In genomic region chr6:54657861-54658260, GRCm38 (mm10) we compare ENCODE assay signal across 21 mouse cellular contexts. TPM values are rescaled to one million over a fixed set of nuclear protein-coding genes. Genes with fewer than 3 reads are reported as not detected.
DNase-seq lines count a peak whose midpoint lies in the region; ATAC-seq and TF ChIP-seq lines count a peak whose summit lies in the region.
"Had no signal": no experiment of that assay in that cellular context is flagged by ENCODE, and none has a peak within 500 bp of the region (broad histone marks: within the 10 kb centered on the region; RNA-seq: fewer than 3 reads in every experiment).

No protein-coding gene starts in this region.

- no peak overlapping the region for H3K9ac ChIP-seq in forebrain, embryonic 14.5 days (ENCODE audit: low read length)
- H3K9ac ChIP-seq in forebrain, embryonic 15.5 days (replicated peaks) = no peak overlapping the region
- no peak overlapping the region for H3K9ac ChIP-seq in lung, embryonic 14.5 days

- H3K27ac ChIP-seq in forebrain, embryonic 14.5 days (ENCODE audit: low read depth, low read length) = no peak overlapping the region
- H3K27ac ChIP-seq in forebrain, embryonic 15.5 days (replicated peaks) = no peak overlapping the region
- no peak overlapping the region for H3K27ac ChIP-seq in lung, embryonic 14.5 days (ENCODE audit: low read depth)

- TF ChIP-seq CTCF in lung, embryonic 14.5 days (IDR thresholded peaks at IDR 0.05; ENCODE audit: low read depth) = no peak

- H3K4me2 ChIP-seq in forebrain, embryonic 14.5 days (ENCODE audit: low read length) = no peak overlapping the region
- H3K4me2 ChIP-seq in forebrain, embryonic 15.5 days (replicated peaks) = no peak overlapping the region
- no peak overlapping the region for H3K4me2 ChIP-seq in lung, embryonic 14.5 days

- 73% methylated on average over 6 of the region's 6 CpGs for WGBS in forebrain, embryonic 14.5 days
- WGBS in forebrain, embryonic 15.5 days = 58% methylated on average over 6 of the region's 6 CpGs
- 48% methylated on average over 6 of the region's 6 CpGs for WGBS in lung, embryonic 14.5 days

- H3K9me3 ChIP-seq in forebrain, embryonic 14.5 days (replicated peaks; ENCODE audit: control insufficient read depth, low read length) = no peaks in the 10 kb centered on the region
- H3K9me3 ChIP-seq in forebrain, embryonic 15.5 days = no peaks in the 10 kb centered on the region
- no peaks in the 10 kb centered on the region for H3K9me3 ChIP-seq in lung, embryonic 14.5 days (ENCODE audit: low read depth, low read length)
- H3K9me3 ChIP-seq: G1E had no signal

- H3K4me1 ChIP-seq in forebrain, embryonic 14.5 days (ENCODE audit: control insufficient read depth, insufficient read depth, low read length) = no peaks in the 10 kb centered on the region
- no peaks in the 10 kb centered on the region for H3K4me1 ChIP-seq in forebrain, embryonic 15.5 days
- peaks cover 3% of the 10 kb centered on the region; the same call in 1 of the 2 replicates for H3K4me1 ChIP-seq in lung, embryonic 14.5 days (ENCODE audit: insufficient read depth)

- ATAC-seq in forebrain, embryonic 14.5 days = no peak
- ATAC-seq in forebrain, embryonic 15.5 days (replicated peaks) = no peak
- ATAC-seq in lung, embryonic 14.5 days (ENCODE audit: insufficient read depth) = no peak
- ATAC-seq: activated CD4-positive, CD25-positive, alpha-beta regulatory T cell, adult 4 months; CD4-positive, CD25-positive, alpha-beta regulatory T cell, adult 4 months; Patski had no signal

- no peaks in the 10 kb centered on the region for H3K27me3 ChIP-seq in forebrain, embryonic 14.5 days (replicated peaks; ENCODE audit: control insufficient read depth, insufficient read depth, low read length)
- no peaks in the 10 kb centered on the region for H3K27me3 ChIP-seq in forebrain, embryonic 15.5 days
- no peaks in the 10 kb centered on the region for H3K27me3 ChIP-seq in lung, embryonic 14.5 days (ENCODE audit: insufficient read depth, low read length)
- H3K27me3 ChIP-seq: CH12.LX, Patski had no signal

- H3K4me3 ChIP-seq in forebrain, embryonic 14.5 days (ENCODE audit: low read depth, low read length) = no peak overlapping the region
- H3K4me3 ChIP-seq in forebrain, embryonic 15.5 days = no peak overlapping the region
- H3K4me3 ChIP-seq in lung, embryonic 14.5 days (ENCODE audit: low read depth, low read length) = no peak overlapping the region

- H3K36me3 ChIP-seq in forebrain, embryonic 14.5 days (ENCODE audit: control insufficient read depth, insufficient read depth, low read length) = no peaks in the 10 kb centered on the region
- H3K36me3 ChIP-seq in forebrain, embryonic 15.5 days = no peaks in the 10 kb centered on the region
- H3K36me3 ChIP-seq in lung, embryonic 14.5 days (ENCODE audit: insufficient read depth) = no peaks in the 10 kb centered on the region
- H3K36me3 ChIP-seq: G1E had no signal

- DNase-seq in forebrain, embryonic 14.5 days (ENCODE audit: low spot score) = peak; percentile 8
- DNase-seq in lung, embryonic 14.5 days = peak; percentile 67
- no peak for DNase-seq in lung, postnatal 25 days (ENCODE audit: low spot score)
- DNase-seq in retina, postnatal 1 day = peak; percentile 61
- DNase-seq in retina, embryonic 14.5 days (ENCODE audit: low spot score) = no peak
- DNase-seq: adrenal gland, adult 2 months; adrenal gland, adult 8-10 months; adrenal gland, postnatal 10 days; adrenal gland, postnatal 14 days; adrenal gland, postnatal 25 days; adrenal gland, postnatal 36 days; B cell, adult 2 months; cerebellum, adult 11 months; cerebellum, adult 11-12 months; cerebellum, adult 18-20 months had no signal

RNA-seq across cellular contexts. Expression of gene Mturn, which starts 23.6 kb away (rescaled TPM):
- 96.6 and 127 TPM in 2 replicates for polyA plus RNA-seq in forebrain, embryonic 14.5 days (2014; fragmentation: Nextera tagmentation; extraction: Ambion mirVana)
- 121 and 129 TPM in 2 replicates for polyA plus RNA-seq in forebrain, embryonic 15.5 days (2015; fragmentation: Nextera tagmentation; extraction: Ambion mirVana)
- 3.1 and 4.7 TPM in 2 replicates for polyA plus RNA-seq in lung, embryonic 14.5 days (2014; fragmentation: Nextera tagmentation; extraction: Ambion mirVana)

Comparison
In these comparisons a context has a peak if more than half of its experiments do, and no peak if none do; other contexts are left out.
1. DNase-seq: peak in forebrain, embryonic 14.5 days (single experiment), lung, embryonic 14.5 days (single experiment) and retina, postnatal 1 day (single experiment); none in lung, postnatal 25 days (single experiment) and retina, embryonic 14.5 days (single experiment).
2. RNA of gene Mturn, which starts 23.6 kb away (polyA plus RNA-seq): 121 to 129 TPM in forebrain, embryonic 15.5 days and 96.6 to 127 TPM in forebrain, embryonic 14.5 days; 3.1 to 4.7 TPM in lung, embryonic 14.5 days; every median in the first group is over 10 times any median in the second.